Mouse (Mus musculus) ZHBTc4 (cell line): ENCODE measurements around the gene Eva1a.

Experiments
- DNase-seq: peaks from one replicate; pipeline ENCODE4 v3.0.0-alpha.2; 2011; ENCODE audit warnings: low read depth, low spot score

The Eva1a gene

DNA sequence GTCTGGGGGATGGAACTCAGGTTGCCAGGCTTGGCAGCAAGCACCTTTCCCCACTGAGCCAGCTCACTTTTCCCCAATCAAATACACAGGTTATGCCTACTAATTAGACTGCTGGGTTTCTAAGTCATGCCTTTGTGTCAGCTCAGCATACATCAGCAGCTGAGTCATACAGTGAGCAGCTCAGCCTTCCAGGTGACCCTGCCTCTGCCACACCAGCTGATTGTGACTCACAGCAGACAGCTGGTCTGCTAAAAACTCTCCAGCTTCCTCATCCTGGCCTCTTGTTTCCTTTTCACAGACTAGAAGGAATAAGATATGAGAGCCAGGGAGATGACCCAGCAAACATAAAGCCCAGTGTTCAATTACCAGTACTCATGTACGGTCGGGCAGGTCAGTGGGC, 84.3 kb downstream of the Eva1a start:
- no peak for DNase-seq

DNA sequence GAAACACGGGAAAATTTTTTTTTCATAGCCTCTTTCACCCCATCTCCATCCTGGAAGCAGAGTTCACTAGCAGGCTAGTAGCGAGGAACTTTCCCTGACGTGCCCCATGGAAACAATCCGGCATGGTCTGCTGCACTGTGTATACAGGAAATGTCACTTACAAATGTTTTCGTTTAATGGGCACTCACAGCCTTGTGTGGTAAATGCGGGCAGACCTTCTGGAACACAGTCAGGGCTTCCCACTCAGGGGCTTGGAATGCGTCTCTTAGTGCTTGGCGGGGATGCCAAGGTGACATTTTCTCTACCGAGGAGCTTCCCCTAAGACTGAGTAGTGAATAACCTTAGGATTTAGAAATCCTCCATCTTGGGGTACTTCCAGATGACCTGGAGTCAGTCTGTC, 87.0 kb downstream of the Eva1a start:
- no peak for DNase-seq

DNA sequence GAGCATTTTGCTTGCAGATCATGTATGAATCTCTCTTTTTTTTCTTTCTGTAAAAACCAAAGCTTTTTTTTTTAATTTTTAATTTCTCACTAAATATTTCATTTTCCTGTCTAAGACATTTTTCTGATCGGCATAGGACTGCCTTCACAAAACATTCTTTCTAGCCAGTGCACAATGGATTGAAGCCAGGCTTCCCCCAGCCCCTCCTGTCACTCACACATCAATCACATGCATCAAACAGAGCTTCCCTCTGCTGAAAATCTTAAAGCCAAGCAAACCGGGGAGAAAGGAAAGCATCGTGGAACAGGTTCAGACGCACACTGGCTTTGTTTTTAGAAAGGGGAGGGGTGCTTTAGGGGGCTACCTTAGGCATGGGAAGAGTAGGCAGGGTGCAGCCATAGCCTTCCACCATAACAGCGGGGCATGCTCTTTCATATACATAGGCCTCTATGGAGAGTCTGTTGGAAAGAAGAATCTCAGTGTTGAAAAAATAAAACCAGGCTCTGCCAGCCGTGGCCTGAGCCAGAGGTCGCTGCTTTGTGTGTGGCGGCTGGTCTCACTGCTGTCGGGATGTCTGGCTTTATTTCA, 88.9 kb downstream of the Eva1a start:
- no peak for DNase-seq

DNA sequence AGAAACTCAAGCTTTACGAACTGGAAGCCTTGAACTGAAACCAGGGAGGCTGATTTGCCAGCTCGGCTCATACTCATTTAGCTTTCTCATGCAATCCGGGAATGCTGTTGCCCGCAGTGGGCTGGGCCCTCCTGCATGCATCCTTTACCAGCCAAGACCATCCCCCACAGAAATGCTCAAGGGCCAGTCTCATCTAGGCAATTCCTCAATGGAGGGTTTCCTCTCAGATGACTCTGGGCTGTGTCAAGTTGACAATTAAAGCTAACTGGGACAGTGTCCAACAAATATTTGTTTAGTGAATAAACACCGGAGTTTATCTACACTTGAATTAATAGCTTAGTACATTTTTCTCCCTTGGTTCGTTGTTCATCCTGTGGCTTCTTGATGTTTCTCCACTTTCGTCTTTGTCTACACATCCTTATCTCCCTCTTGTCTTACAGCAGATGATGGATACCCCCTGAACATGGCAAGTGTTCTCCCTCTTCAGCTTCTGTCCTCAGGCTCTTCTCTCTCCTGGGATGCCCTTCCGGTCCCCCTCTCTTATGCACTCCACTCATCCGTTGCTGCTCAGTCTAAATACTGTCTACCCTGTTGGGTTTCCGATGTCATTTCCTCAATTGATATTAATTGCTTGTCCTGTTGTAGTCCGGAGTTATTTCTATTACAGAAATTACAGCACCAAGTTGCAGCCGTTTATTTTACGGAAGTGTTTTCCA, 92.2 kb downstream of the Eva1a start:
- DNase-seq: peak; percentile 16

DNA sequence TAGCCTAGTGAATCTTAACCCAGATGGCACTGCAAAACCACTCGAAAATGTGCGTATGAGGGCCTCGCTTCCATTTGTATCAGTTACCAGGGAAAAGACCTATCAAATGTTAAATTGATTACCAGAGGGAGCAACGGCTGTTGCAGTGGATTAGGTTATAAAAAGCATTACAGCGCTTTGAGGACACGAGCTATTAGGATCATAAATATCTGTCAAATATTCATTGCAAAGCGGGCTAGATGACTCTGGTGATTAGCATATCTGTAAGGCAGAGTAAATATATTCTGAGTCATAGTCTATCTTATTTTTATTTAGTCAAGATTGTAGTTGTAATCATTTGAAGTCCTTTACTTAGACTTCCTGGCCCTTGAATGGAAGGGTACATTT, 92.7 kb downstream of the Eva1a start:
- DNase-seq: no peak

DNA sequence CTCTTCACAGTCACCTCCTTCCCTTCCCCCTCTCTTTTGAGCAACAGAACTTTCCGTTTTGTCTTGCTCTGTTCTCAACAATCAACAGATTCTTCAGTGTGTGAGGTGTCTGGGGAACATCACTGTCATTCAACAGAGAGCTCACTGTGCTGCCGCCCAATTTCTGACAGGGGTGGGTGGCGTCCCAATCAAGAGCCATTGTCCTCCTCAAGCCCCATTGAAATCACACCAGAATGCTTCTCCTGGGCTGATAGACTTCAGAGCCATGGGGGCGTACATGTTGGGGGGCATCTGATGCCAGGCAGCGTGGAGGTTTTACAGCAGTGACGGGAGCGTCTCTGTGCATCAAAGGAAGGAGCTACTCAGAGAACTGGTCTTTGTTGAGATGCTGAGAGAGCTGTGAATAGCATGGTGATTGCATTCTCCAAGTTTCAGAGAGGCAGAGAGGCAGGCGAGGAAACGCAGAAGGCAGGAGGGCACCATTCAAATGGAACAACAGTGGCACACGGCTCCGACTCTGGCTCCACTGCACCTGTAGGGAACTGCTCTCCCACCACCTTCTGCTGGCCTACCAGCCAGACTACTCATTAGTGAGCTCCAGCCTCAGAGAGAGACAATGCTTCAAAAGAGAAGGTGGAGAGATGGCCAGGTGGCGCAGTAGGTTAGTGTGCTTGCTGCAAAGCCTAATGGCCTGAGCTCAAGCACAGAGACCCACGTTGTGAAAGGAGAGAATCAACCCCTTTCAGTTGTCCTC, 95.3 kb downstream of the Eva1a start:
- DNase-seq: no peak
